In genomic region chr17:3556251-3556650, GRCm38 (mm10) we compare ENCODE assay signal across 10 mouse cellular contexts. TPM values are rescaled to one million over a fixed set of nuclear protein-coding genes. Genes with fewer than 3 reads are reported as not detected.
DNase-seq lines count a peak whose midpoint lies in the region; ATAC-seq and TF ChIP-seq lines count a peak whose summit lies in the region.
"Had no signal": no experiment of that assay in that cellular context is flagged by ENCODE, and none has a peak within 500 bp of the region (broad histone marks: within the 10 kb centered on the region; RNA-seq: fewer than 3 reads in every experiment).

No protein-coding gene starts in this region.

- WGBS in hindbrain, embryonic 12.5 days = 83% methylated on average over 1 of the region's 1 CpGs
- 77% methylated on average over 1 of the region's 1 CpGs for WGBS in hindbrain, embryonic 16.5 days
- 82% methylated on average over 1 of the region's 1 CpGs for WGBS in embryonic facial prominence, embryonic 10.5 days
- WGBS in liver, embryonic 13.5 days (ENCODE audit: insufficient replicate concordance) = 32% methylated on average over 1 of the region's 1 CpGs

- no peak for TF ChIP-seq CTCF in ES-Bruce4 (IDR thresholded peaks at IDR 0.05; ENCODE audit: low read depth, low read length)

- H3K4me2 ChIP-seq in hindbrain, embryonic 12.5 days (replicated peaks) = peak overlapping the region; percentile 67; the same call in 1 of the 2 replicates
- H3K4me2 ChIP-seq in hindbrain, embryonic 16.5 days (ENCODE audit: low read length) = no peak overlapping the region
- H3K4me2 ChIP-seq in liver, embryonic 13.5 days = peak overlapping the region; percentile 71

- no peak overlapping the region for H3K27ac ChIP-seq in hindbrain, embryonic 12.5 days
- H3K27ac ChIP-seq in hindbrain, embryonic 16.5 days (ENCODE audit: low read depth, low read length) = no peak overlapping the region
- H3K27ac ChIP-seq in ES-Bruce4 (ENCODE audit: insufficient read depth, low read length) = no peak overlapping the region
- H3K27ac ChIP-seq in embryonic facial prominence, embryonic 10.5 days (replicated peaks) = no peak overlapping the region
- peak overlapping the region; percentile 67 for H3K27ac ChIP-seq in liver, embryonic 13.5 days

- no peak for DNase-seq in embryonic facial prominence, embryonic 10.5 days (ENCODE audit: low spot score)
- DNase-seq in liver, embryonic 13.5 days = peak; percentile 11
- DNase-seq in adrenal gland, postnatal 10 days = no peak
- DNase-seq in MN1 (ENCODE audit: low spot score) = no peak
- no peak for DNase-seq in spleen, adult 18-20 months
- DNase-seq: right cerebral cortex, postnatal 4 days had no signal

- no peak overlapping the region for H3K9ac ChIP-seq in hindbrain, embryonic 12.5 days
- no peak overlapping the region for H3K9ac ChIP-seq in hindbrain, embryonic 16.5 days (ENCODE audit: low read depth, low read length)
- H3K9ac ChIP-seq in ES-Bruce4 (ENCODE audit: low read depth, poor library complexity, severe bottlenecking) = peak overlapping the region; percentile 38; the same call in 1 of the 2 replicates
- H3K9ac ChIP-seq in liver, embryonic 13.5 days = peak overlapping the region; percentile 68

- TF ChIP-seq POLR2A in ES-Bruce4 (IDR thresholded peaks at IDR 0.05; ENCODE audit: insufficient read depth, low read length) = no peak

- peaks cover 9% of the 10 kb centered on the region; the same call in 1 of the 2 replicates for H3K36me3 ChIP-seq in hindbrain, embryonic 12.5 days
- H3K36me3 ChIP-seq in hindbrain, embryonic 16.5 days (ENCODE audit: control insufficient read depth, insufficient read depth, low read length) = peaks cover 2% of the 10 kb centered on the region; the same call in 1 of the 2 replicates
- H3K36me3 ChIP-seq in ES-Bruce4 (ENCODE audit: control insufficient read depth, insufficient read depth, low read length, poor library complexity, severe bottlenecking) = no peaks in the 10 kb centered on the region
- peaks cover 5% of the 10 kb centered on the region for H3K36me3 ChIP-seq in embryonic facial prominence, embryonic 10.5 days (replicated peaks)
- 0 out of 2 replicates have a peak, but pooled peaks cover 3% of the 10 kb centered on the region for H3K36me3 ChIP-seq in liver, embryonic 13.5 days

- no peaks in the 10 kb centered on the region for H3K27me3 ChIP-seq in hindbrain, embryonic 12.5 days
- H3K27me3 ChIP-seq in hindbrain, embryonic 16.5 days (replicated peaks; ENCODE audit: control insufficient read depth, insufficient read depth, low read length) = no peaks in the 10 kb centered on the region
- H3K27me3 ChIP-seq in ES-Bruce4 (ENCODE audit: control insufficient read depth, insufficient read depth, low read length, poor library complexity, severe bottlenecking) = no peaks in the 10 kb centered on the region
- H3K27me3 ChIP-seq in embryonic facial prominence, embryonic 10.5 days (replicated peaks; ENCODE audit: low read depth, poor library complexity, severe bottlenecking) = no peaks in the 10 kb centered on the region
- H3K27me3 ChIP-seq in liver, embryonic 13.5 days = no peaks in the 10 kb centered on the region

- H3K4me3 ChIP-seq in hindbrain, embryonic 12.5 days = no peak overlapping the region
- H3K4me3 ChIP-seq in hindbrain, embryonic 16.5 days (ENCODE audit: low read length) = no peak overlapping the region
- H3K4me3 ChIP-seq in ES-Bruce4 (ENCODE audit: low read depth, low read length) = peak overlapping the region; percentile 17; the same call in 1 of the 2 replicates
- peak overlapping the region; percentile 76 for H3K4me3 ChIP-seq in embryonic facial prominence, embryonic 10.5 days
- peak overlapping the region; percentile 71 for H3K4me3 ChIP-seq in liver, embryonic 13.5 days (replicated peaks)

- no peak for ATAC-seq in hindbrain, embryonic 12.5 days (ENCODE audit: low FRiP score)
- ATAC-seq in hindbrain, embryonic 16.5 days = no peak
- ATAC-seq in liver, embryonic 13.5 days (ENCODE audit: low read depth) = no peak

- H3K4me1 ChIP-seq in hindbrain, embryonic 12.5 days = peaks cover 8% of the 10 kb centered on the region; the same call in 1 of the 2 replicates
- H3K4me1 ChIP-seq in hindbrain, embryonic 16.5 days (ENCODE audit: control insufficient read depth, insufficient read depth, low read depth, low read length) = peaks cover 4% of the 10 kb centered on the region
- H3K4me1 ChIP-seq in ES-Bruce4 (ENCODE audit: control insufficient read depth, insufficient read depth, low read length) = peaks cover 3% of the 10 kb centered on the region
- peaks cover 18% of the 10 kb centered on the region for H3K4me1 ChIP-seq in embryonic facial prominence, embryonic 10.5 days
- H3K4me1 ChIP-seq in liver, embryonic 13.5 days (replicated peaks) = peaks cover 23% of the 10 kb centered on the region

- no peak for TF ChIP-seq EP300 in ES-Bruce4 (IDR thresholded peaks at IDR 0.05; ENCODE audit: insufficient read depth, low read depth, low read length)

- H3K9me3 ChIP-seq in hindbrain, embryonic 12.5 days (replicated peaks) = no peaks in the 10 kb centered on the region
- H3K9me3 ChIP-seq in hindbrain, embryonic 16.5 days (ENCODE audit: control insufficient read depth, low read length) = no peaks in the 10 kb centered on the region
- no peaks in the 10 kb centered on the region for H3K9me3 ChIP-seq in ES-Bruce4 (replicated peaks; ENCODE audit: control insufficient read depth, insufficient read depth, low read length, poor library complexity, severe bottlenecking)
- no peaks in the 10 kb centered on the region for H3K9me3 ChIP-seq in embryonic facial prominence, embryonic 10.5 days
- no peaks in the 10 kb centered on the region for H3K9me3 ChIP-seq in liver, embryonic 13.5 days (replicated peaks)

RNA-seq across cellular contexts. Expression of gene Tfb1m, which starts 1.3 kb away (rescaled TPM):
- 15.7 and 16.1 TPM in 2 replicates for polyA plus RNA-seq in hindbrain, embryonic 12.5 days (2016; fragmentation: Nextera tagmentation; extraction: Ambion mirVana)
- polyA plus RNA-seq in hindbrain, embryonic 16.5 days (2015; fragmentation: Nextera tagmentation; extraction: Ambion mirVana) = 12.5 and 13.3 TPM in 2 replicates
- polyA plus RNA-seq in ES-Bruce4 (2011; ENCODE audit: insufficient read depth, insufficient read length, low read depth, missing spikeins) = 35.6 and 39.6 TPM in 2 replicates
- 16.3 and 18.7 TPM in 2 replicates for polyA plus RNA-seq in embryonic facial prominence, embryonic 10.5 days (2016; fragmentation: Nextera tagmentation; extraction: Ambion mirVana)
- 14.1 and 15.1 TPM in 2 replicates for polyA plus RNA-seq in liver, embryonic 13.5 days (2015; fragmentation: Nextera tagmentation; extraction: Ambion mirVana)
- total RNA-seq in adrenal gland, postnatal 10 days (2021) = 10 to 100 TPM; 12.0 to 15.0 TPM

RNA-seq across cellular contexts. Expression of gene Cldn20, which starts 23.9 kb away (rescaled TPM):
- polyA plus RNA-seq in hindbrain, embryonic 12.5 days (2016; fragmentation: Nextera tagmentation; extraction: Ambion mirVana) = 0.38 and 0.58 TPM in 2 replicates
- 0.42 TPM in 1 of 2 replicates, not detected in the other for polyA plus RNA-seq in hindbrain, embryonic 16.5 days (2015; fragmentation: Nextera tagmentation; extraction: Ambion mirVana)
- polyA plus RNA-seq in ES-Bruce4 (2011; ENCODE audit: insufficient read depth, insufficient read length, low read depth, missing spikeins) = not detected in 2 replicates
- not detected in 2 replicates for polyA plus RNA-seq in embryonic facial prominence, embryonic 10.5 days (2016; fragmentation: Nextera tagmentation; extraction: Ambion mirVana)
- polyA plus RNA-seq in liver, embryonic 13.5 days (2015; fragmentation: Nextera tagmentation; extraction: Ambion mirVana) = 0.17 TPM in 1 of 2 replicates, not detected in the other
- total RNA-seq in adrenal gland, postnatal 10 days (2021) = not detected
- total RNA-seq: hematopoietic stem cell, adult 5-6 weeks had no signal

Comparison
In these comparisons a context has a peak if more than half of its experiments do, and no peak if none do; other contexts are left out.
1. H3K4me3 ChIP-seq: peak in ES-Bruce4 (single experiment), embryonic facial prominence, embryonic 10.5 days (single experiment) and liver, embryonic 13.5 days (single experiment); none in hindbrain, embryonic 12.5 days (single experiment) and hindbrain, embryonic 16.5 days (single experiment).
2. H3K9ac ChIP-seq: peak in ES-Bruce4 (single experiment) and liver, embryonic 13.5 days (single experiment); none in hindbrain, embryonic 12.5 days (single experiment) and hindbrain, embryonic 16.5 days (single experiment).